Mouse (Mus musculus) embryonic fibroblast, embryonic 13.5 days (primary cell): ENCODE data around the gene Arhgap18. TPM values are rescaled to one million over a fixed set of nuclear protein-coding genes. Genes with fewer than 3 reads are reported as not detected.

Experiments used
- H3K27ac ChIP-seq: 2 replicates; pipeline ENCODE4 v1.5.1; 2012; ENCODE audit warnings: low read length, control low read depth, inconsistent platforms; ENCODE audit not compliant: insufficient read depth
- H3K4me1 ChIP-seq: 2 replicates; pipeline ENCODE4 v1.6.1; 2011; ENCODE audit warnings: low read length; ENCODE audit not compliant: control insufficient read depth, insufficient read depth
- H3K4me3 ChIP-seq: 2 replicates; pipeline ENCODE4 v1.5.1; 2011; ENCODE audit warnings: mild to moderate bottlenecking, control low read depth, low read length; ENCODE audit not compliant: insufficient read depth
- CTCF ChIP-seq: IDR thresholded peaks from 2 replicates; pipeline ENCODE4 v1.5.1; 2011; ENCODE audit warnings: mild to moderate bottlenecking, control low read depth, low read length, moderate library complexity, borderline replicate concordance; ENCODE audit not compliant: insufficient read depth
- POLR2A ChIP-seq: IDR thresholded peaks from 2 replicates; pipeline ENCODE4 v1.6.1; 2011; ENCODE audit warnings: low read depth, mild to moderate bottlenecking, control low read depth, low read length, moderate library complexity
- polyA plus RNA-seq: library from polyadenylated mRNA; stranded (reverse); fragments of >200 nt; gene quantifications from 2 replicates; pipeline ENCODE4 v1.2.4, GENCODE M21; 2011; ENCODE audit warnings: low read depth; ENCODE audit not compliant: missing spikeins, insufficient read length

Gene Arhgap18
- polyA plus RNA-seq, 1 experiment, result 9.4 TPM

DNA sequence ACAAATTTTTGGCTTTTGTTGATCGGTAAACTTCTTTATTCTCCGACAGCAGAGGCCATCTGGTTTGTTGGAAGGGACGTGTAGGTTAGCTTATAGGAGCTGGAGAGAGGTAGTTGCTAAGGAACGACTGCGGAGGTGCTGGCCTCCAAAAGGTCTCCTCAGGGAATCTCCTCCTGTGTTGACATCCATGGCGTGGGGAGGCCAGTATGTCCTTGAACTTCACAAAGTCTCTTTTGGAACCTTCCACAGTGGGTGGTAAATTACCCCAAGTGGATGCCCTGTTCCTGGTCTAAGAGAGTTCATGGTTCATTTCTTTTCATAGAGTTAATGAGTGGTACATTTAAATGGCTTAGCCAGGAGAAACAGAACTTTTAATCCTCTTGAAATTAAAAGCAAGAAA is 136.0 kb downstream of the Arhgap18 start:
- no peak overlapping the region for H3K27ac ChIP-seq
- no peak for TF ChIP-seq CTCF
- TF ChIP-seq POLR2A, result no peak
- H3K4me3 ChIP-seq, result no peak overlapping the region
- H3K4me1 ChIP-seq, result peaks cover 4% of the 10 kb centered on the region; the same call in 1 of the 2 replicates

DNA sequence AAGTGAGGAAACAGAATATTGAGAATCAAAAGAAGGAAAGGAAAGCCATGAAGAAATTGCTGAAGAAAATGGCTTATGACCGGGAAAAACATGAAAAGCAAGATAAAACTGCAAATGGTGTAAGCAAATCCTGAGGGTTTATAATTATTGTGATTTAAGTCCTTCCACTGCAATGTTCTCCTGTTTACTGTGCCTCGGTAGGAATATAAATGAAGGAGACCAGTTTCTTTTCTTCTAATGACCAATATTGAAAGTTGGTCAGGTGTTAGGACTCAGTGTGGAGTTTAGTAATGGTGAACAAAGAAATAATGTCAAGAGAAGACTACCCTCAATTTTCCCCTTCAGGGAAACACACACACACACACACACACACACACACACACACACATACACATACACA is 136.5 kb downstream of the Arhgap18 start:
- H3K27ac ChIP-seq, result no peak overlapping the region
- TF ChIP-seq CTCF (no peak), POLR2A (no peak)
- H3K4me1 ChIP-seq, result peaks cover 4% of the 10 kb centered on the region
- no peak overlapping the region for H3K4me3 ChIP-seq

DNA sequence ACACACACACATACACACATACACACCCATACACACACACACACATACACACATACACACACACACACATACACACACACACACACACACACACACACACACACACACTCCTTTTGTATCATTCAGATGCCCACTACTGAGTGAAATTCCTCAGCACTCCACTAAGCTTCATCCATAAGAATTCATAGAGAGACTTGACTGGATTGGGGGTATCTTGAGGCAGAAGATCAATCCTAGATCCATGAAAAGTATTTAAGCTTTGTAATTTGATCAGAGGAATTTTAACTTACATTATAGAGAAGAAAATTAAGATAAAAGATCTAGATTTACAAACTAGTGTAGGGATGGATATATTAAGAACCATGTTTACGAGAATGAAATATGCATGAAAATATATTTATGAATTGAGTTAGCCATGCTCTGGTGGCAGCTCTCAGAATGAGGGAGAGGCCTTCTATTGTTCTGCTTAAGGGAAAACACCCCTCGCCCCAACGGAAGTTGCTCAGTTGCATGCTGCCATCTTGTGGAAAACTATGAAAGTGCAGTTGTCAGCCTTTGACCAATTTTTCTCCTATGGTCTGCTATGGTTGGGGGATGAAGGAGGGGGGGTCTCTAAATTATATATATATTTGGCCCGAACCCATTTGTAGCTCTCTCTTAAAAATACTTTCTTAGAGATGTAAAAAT is 137.2 kb downstream of the Arhgap18 start:
- Histone ChIP-seq H3K4me3 (no peak overlapping the region), H3K27ac (no peak overlapping the region), H3K4me1 (peaks cover 4% of the 10 kb centered on the region)
- TF ChIP-seq CTCF (peak; percentile 57; the same call in 1 of the 2 replicates), POLR2A (no peak)

DNA sequence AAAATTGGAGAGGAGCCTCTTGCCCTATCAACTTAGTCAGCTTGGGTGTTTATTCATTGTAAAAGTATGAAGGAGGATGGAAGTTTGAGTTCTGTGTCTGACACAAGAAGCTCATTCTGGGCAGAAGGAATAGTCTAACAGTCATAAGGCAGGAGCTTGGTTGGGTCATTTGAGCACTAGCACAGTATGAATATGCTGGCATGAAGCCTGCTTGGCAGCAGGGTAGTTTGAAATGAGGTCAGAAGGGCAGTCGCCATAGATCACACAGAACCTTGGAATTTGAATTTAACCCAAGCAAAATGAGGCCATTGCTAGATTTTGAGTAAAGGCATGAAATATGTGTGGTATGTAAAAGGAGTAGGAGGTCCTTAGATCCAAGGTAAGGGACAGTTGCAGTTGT is 139.9 kb downstream of the Arhgap18 start:
- Histone ChIP-seq H3K27ac (peak overlapping the region; percentile 62; the same call in 1 of the 2 replicates), H3K4me3 (no peak overlapping the region), H3K4me1 (peaks cover 6% of the 10 kb centered on the region)
- no peak for TF ChIP-seq CTCF
- TF ChIP-seq POLR2A, result no peak

DNA sequence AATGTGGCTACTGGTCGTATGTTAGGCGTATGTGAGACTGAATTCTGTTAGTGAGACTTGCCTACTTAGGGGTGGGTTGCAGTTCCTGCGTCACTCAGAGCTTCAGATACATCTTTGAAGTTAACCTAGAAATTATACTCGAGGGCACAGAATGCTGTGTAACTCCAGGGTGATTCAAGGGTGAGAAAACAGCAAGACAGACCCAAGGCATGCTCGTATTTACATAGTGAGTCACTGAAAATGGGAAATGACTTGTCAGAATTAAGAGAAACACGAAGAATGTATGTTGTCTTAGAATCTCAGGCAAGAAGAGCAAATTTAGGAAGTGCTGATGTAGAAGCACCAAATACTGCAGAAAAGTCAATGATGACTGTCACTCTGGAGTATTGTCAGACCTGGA is 142.5 kb downstream of the Arhgap18 start:
- TF ChIP-seq CTCF (no peak), POLR2A (no peak)
- Histone ChIP-seq H3K27ac (peak overlapping the region; percentile 88), H3K4me3 (no peak overlapping the region), H3K4me1 (peaks cover 15% of the 10 kb centered on the region)

DNA sequence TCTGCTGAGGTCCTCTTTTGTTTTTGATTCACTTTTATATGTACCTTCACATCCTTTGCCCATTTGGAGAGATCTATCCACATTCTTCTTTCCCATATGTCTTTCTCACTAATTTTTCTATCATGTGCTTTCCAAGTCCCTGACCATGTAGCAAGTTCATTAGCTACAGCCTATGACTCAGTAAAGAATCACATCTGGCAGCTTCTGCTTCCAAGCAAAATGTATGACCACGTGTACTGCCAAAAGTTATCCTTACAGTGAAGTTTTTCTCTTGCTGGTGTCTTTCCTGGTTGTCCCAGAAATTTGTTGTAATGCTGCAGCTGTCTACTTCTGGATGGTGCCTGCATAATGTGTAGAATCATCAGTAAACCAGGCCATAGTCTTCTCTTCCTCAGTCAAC is 147.2 kb downstream of the Arhgap18 start:
- Histone ChIP-seq H3K4me3 (no peak overlapping the region), H3K27ac (peak overlapping the region; percentile 74), H3K4me1 (peaks cover 12% of the 10 kb centered on the region)
- TF ChIP-seq POLR2A, result no peak
- TF ChIP-seq CTCF, result no peak

DNA sequence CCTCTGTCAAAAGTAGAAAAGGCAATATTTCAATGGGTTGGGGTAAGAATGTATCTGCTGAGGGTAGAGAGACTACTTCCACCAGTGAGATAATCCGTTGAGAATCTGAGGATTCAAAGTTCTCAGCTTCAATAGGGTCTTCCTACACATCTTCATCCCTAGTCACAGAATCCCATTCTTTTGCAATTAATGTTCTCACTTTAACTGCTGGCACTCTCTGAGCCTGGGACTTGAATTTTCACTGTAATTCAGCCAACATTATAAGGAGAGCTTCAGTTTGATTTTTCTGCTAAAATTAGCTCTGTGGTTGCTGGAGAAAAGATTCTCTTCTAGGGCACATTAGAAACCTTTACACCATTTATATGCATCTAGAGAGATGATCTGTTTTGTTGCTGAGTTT is 150.6 kb downstream of the Arhgap18 start:
- no peak overlapping the region for H3K27ac ChIP-seq
- H3K4me1 ChIP-seq, result peaks cover 10% of the 10 kb centered on the region
- TF ChIP-seq CTCF (no peak), POLR2A (no peak)

DNA sequence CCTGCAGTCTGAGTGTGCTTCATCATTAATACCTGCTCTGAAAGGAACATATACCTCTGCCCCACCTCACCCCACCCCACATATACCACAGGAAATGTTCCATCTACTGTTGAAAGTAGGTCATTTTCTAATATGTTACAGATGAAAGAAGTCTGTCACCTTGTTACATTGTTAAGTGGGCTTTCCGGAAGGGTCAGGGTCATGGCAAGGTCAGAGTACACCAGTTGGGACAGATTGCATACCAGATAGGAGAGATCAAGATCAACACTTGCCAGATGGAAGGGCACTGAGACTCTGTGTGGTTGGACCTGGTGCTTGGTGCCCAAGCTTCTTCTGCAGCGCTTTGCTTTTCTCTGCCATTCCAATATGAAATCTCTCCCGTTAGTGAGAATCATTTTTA is 158.0 kb downstream of the Arhgap18 start:
- Histone ChIP-seq H3K27ac (no peak overlapping the region), H3K4me1 (no peaks in the 10 kb centered on the region)
- TF ChIP-seq POLR2A (no peak), CTCF (no peak)

More for the DNA sequence above, 150.6 kb downstream of the Arhgap18 start:
- no peak overlapping the region for H3K4me3 ChIP-seq

DNA sequence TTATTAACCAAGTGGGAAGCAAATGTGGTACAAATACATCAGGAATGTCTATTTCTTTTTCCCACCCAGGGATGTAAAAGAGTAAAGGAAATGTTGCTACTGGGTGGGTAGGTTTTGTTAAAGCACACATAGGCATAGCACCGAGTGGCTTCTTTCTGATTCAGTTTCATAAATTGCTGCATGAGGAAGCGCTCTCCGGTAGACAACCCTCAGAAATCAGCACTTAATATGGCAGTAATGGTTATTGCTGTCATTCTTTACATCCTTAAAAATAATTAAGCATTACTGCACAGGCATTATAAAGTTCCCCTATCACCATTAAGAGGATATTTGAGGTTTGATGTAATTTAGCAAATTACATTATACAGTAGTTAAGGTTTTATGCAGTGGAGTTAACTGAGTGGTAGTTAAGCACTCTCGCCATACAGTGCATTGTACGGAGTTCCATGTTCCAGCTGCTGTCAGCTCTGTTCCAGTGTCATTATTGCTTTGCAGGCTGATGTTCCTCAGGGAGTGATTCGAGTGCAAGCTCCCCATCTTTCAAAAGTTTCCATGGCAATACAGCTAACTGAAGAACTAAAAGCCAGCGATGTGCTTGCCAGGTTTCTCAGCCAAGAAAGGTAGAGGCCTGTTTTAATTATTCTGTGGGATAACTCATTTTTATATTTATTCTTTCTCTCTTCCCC is 159.0 kb downstream of the Arhgap18 start:
- H3K4me1 ChIP-seq, result no peaks in the 10 kb centered on the region
- TF ChIP-seq POLR2A, result no peak
- TF ChIP-seq CTCF, result no peak
- H3K27ac ChIP-seq, result no peak overlapping the region
- no peak overlapping the region for H3K4me3 ChIP-seq

More for the DNA sequence above, 158.0 kb downstream of the Arhgap18 start:
- no peak overlapping the region for H3K4me3 ChIP-seq

DNA sequence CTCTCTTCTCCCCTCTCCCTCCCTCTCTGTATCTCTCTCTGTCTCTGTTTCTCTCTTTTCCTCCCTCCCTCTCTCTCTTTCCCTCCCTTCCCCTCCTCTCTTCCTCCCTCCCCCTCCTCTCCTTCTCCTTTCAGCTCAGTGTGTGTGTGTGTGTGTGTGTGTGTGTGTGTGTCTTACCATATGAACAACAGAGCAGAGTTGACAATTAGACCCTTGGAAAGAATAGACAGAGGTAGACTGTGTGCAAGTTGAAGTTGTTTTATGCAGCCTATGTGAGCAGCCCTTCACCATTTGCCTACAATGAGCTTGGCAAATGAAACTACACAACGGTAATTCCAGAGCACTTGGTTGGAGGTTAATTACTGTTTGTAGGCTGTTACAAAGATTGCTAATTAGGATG is 159.6 kb downstream of the Arhgap18 start:
- no peak overlapping the region for H3K4me3 ChIP-seq
- H3K4me1 ChIP-seq, result no peaks in the 10 kb centered on the region
- no peak for TF ChIP-seq CTCF
- no peak for TF ChIP-seq POLR2A
- H3K27ac ChIP-seq, result no peak overlapping the region
